Mouse (Mus musculus): ENCODE data around the gene Tbr1.

DNA sequence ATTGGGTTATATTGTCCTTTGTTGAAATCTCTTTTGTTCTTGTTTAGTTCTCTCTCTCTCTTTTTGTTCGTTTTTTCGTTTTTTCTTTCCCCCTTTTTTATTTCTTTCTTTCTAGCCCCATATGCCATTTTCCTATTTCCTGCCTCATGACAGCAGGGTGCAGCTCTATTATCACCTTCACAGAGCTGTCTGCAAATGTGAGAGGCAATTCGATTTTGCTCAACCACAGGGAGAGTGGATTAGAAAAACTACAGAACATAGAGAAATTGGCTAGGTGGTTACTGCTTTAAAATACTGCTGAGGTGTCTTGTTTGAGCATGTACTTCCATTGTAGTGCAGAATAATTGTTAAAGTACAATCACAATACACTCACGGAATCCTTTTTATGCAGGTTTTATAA, 37.2 kb upstream of the Tbr1 start:
- TF ChIP-seq CTCF (IDR thresholded peaks at IDR 0.05; ENCODE audit: borderline replicate concordance, control insufficient read depth, extremely low read depth, insufficient read depth, low read length, poor library complexity) (no peak), POLR2A (IDR thresholded peaks at IDR 0.05; ENCODE audit: control insufficient read depth, extremely low read depth, insufficient read depth, low read length, poor library complexity) (no peak)

Data from thymus, adult 2 months (tissue).